Mouse (Mus musculus): ENCODE results near the gene Ubxn2a. TPM values are rescaled to one million over a fixed set of nuclear protein-coding genes. Genes with fewer than 3 reads are reported as not detected.

Ubxn2a gene
- polyA plus RNA-seq, 1 experiment from 2014 or later = 17.3 TPM

DNA sequence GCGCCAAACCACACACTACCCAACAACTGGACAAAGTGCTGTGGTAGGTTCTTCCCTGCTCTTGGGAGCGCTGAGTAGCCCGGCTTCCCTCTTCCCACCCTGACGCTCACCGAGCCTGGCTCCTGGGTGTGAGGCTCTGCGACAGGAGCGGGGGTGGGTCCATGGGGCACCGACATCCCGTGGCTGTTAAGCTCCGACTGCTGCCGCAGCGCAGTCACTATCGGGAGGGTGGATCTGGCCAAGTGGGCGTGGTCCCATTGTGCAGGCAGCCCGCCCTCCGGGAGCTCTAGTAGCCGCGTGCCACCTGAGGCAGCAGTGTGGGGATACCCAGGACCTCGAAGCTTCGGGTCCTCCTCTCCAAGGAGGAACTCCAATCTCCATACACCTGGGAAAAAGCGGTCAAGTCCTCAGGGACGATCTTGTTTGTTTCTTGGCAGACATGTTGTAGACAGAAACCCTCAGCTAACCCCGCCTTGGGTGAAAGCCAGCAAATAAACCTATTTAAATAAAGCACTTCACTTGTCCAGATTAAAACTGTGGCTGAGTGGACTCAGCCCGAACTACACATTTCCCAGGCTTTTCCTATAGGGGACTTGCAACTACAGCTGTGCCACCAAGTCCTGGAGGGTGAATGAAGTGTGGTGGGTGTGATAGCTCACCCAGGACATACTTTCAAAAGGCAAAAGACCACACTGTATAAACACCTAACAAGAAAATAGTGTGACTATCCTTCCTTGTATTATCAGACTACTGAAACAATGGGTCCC, 33.2 kb downstream of the Ubxn2a start, which contains the start of gene Mfsd2b:
Gene Mfsd2b (minus strand): TSS at position 199 of the 767 bp plus-strand sequence.
- H3K9me3 ChIP-seq = no peaks in the 10 kb centered on the region
- peak within 1 kb of the TSS; percentile 74 for H3K27ac ChIP-seq

DNA sequence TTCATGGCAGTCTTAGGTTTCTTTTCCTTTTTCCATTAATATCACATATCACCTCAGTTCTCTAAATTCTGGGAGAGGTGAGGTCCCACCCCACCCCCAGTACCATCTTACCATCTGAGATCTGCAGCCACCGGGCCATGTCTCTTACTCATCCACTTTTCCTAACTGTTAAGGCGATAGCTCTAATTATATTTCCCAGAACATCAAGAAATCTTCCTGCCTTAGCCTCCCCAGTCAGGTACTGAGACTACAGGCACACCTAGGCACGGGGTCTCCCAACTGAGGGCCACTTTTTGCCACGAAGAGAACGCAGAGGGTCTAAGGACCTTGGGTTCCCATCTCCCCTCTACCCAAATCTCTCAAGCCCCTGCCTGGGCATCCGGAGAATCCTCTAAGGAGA, 34.0 kb downstream of the Ubxn2a start:
- H3K27ac ChIP-seq = peak overlapping the region; percentile 74
- H3K27me3 ChIP-seq (ENCODE audit: insufficient read depth, poor library complexity, severe bottlenecking) = peaks cover 13% of the 10 kb centered on the region
- 74% methylated on average over 6 of the region's 6 CpGs for WGBS
- H3K4me1 ChIP-seq (replicated peaks) = peaks cover 13% of the 10 kb centered on the region; the same call in 1 of the 2 replicates
- H3K4me3 ChIP-seq = peak overlapping the region; percentile 54
- no peaks in the 10 kb centered on the region for H3K9me3 ChIP-seq
- no peak for DNase-seq (ENCODE audit: low spot score)
- H3K36me3 ChIP-seq = peaks cover 4% of the 10 kb centered on the region

More for the DNA sequence above, 33.2 kb downstream of the Ubxn2a start, which contains the start of gene Mfsd2b:
- 7% methylated on average over 24 of the region's 24 CpGs for WGBS
- peak; percentile 63 for DNase-seq (ENCODE audit: low spot score)
- Histone ChIP-seq H3K4me1 (replicated peaks) (peaks cover 13% of the 10 kb centered on the region; the same call in 1 of the 2 replicates), H3K27me3 (ENCODE audit: insufficient read depth, poor library complexity, severe bottlenecking) (peaks cover 13% of the 10 kb centered on the region), H3K4me3 (peak within 1 kb of the TSS; percentile 54), H3K36me3 (peaks cover 12% of the 10 kb centered on the region)

DNA sequence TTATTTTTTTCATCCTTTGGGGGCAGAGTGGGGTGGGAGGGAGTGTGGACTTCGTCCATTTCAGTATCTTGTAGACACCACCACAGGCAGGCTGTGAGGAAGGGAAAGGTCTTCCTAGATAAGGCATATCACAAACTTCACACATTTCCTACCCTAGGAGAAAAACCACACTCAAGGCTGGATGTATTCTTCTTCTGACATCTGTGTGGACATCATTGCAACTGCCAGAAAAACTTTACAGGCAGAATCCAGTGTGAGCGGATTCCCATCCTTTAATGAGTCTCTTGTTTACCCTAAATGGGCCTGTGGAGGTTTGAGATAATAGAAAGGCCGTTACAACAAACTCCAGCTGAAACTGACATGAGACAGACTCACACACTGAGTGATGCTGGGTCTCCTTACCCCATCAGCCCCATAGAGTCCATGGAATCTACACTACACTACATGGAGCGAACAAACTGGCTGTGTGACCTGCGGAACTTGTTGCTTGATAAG, 34.5 kb downstream of the Ubxn2a start:
- no peaks in the 10 kb centered on the region for H3K36me3 ChIP-seq
- H3K27me3 ChIP-seq (ENCODE audit: insufficient read depth, poor library complexity, severe bottlenecking) = peaks cover 13% of the 10 kb centered on the region
- DNase-seq (ENCODE audit: low spot score) = no peak
- peaks cover 15% of the 10 kb centered on the region for H3K4me1 ChIP-seq (replicated peaks)
- WGBS = 83% methylated on average over 5 of the region's 5 CpGs
- no peaks in the 10 kb centered on the region for H3K9me3 ChIP-seq
- peak overlapping the region; percentile 74; the same call in 1 of the 2 replicates for H3K27ac ChIP-seq
- H3K4me3 ChIP-seq = no peak overlapping the region

DNA sequence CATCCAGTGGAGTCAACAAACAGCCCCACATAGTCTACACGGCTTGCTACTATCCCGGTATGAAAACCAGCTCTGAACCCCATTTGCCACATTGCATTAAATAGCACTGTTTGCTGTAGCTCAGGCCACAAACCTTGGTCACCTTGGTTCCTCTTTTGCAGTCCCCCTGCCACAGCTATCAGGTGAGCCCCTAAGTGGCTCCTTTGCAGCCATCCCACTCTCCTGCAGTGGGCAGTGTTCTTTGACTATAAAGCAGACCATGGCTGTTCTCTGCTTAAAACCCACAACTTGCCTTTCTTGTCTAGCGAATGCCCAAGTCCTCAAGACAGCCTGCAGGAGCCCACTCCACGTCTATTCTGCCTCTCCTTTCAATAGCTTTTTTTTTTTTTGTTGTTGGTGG, 35.2 kb downstream of the Ubxn2a start:
- WGBS = 55% methylated on average over 4 of the region's 4 CpGs
- Histone ChIP-seq H3K36me3 (no peaks in the 10 kb centered on the region), H3K4me1 (replicated peaks) (peaks cover 23% of the 10 kb centered on the region), H3K27ac (no peak overlapping the region), H3K9me3 (no peaks in the 10 kb centered on the region), H3K4me3 (no peak overlapping the region), H3K27me3 (ENCODE audit: insufficient read depth, poor library complexity, severe bottlenecking) (peaks cover 13% of the 10 kb centered on the region)
- DNase-seq (ENCODE audit: low spot score) = no peak

DNA sequence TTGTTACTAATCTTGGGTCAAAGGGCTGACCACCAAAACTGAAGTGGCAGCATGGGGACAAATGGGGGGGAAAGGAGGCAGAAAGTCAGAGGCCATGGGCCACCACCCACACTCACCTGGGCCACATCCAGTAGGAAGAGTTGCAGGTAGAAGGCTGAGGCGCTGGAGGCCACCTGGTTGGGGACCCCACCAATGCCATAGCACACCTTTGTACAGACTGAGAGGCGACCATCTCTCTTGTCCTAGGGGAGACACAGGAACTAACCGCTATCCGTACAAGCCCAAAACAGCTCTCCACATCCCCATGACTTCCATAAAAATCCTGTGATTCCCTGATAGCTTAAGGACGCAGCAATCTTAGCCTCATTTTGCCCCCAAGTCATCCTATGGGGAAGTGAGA, 36.2 kb downstream of the Ubxn2a start:
- H3K4me3 ChIP-seq = no peak overlapping the region
- DNase-seq (ENCODE audit: low spot score) = no peak
- H3K4me1 ChIP-seq (replicated peaks) = peaks cover 23% of the 10 kb centered on the region
- H3K27me3 ChIP-seq (ENCODE audit: insufficient read depth, poor library complexity, severe bottlenecking) = peaks cover 13% of the 10 kb centered on the region
- no peak overlapping the region for H3K27ac ChIP-seq
- H3K36me3 ChIP-seq = no peaks in the 10 kb centered on the region
- WGBS = 89% methylated on average over 5 of the region's 5 CpGs
- no peaks in the 10 kb centered on the region for H3K9me3 ChIP-seq

DNA sequence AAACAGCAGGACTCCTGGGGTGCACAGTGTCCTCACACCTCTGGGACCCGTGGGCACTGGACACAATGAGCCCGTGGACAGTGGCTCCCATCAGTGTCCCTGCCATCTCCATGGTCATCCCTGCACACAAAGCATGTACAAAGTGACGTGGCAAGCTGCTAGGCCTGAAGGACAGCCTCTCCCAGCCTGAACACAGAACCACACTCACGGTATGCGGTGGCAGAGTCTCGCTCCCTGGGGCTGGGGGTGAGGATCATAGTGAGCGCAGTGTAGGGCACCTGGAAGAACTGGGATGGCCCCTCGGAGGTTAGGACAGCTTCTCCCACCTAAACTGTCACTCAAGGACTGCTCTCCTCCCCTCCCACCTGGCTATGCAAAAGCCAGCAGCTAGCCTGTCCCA, 38.6 kb downstream of the Ubxn2a start:
- DNase-seq (ENCODE audit: low spot score) = no peak
- Histone ChIP-seq H3K27me3 (ENCODE audit: insufficient read depth, poor library complexity, severe bottlenecking) (peaks cover 10% of the 10 kb centered on the region), H3K4me1 (replicated peaks) (peaks cover 21% of the 10 kb centered on the region), H3K36me3 (no peaks in the 10 kb centered on the region), H3K27ac (no peak overlapping the region; the same call in 1 of the 2 replicates), H3K9me3 (no peaks in the 10 kb centered on the region), H3K4me3 (no peak overlapping the region)
- WGBS = 77% methylated on average over 8 of the region's 8 CpGs

DNA sequence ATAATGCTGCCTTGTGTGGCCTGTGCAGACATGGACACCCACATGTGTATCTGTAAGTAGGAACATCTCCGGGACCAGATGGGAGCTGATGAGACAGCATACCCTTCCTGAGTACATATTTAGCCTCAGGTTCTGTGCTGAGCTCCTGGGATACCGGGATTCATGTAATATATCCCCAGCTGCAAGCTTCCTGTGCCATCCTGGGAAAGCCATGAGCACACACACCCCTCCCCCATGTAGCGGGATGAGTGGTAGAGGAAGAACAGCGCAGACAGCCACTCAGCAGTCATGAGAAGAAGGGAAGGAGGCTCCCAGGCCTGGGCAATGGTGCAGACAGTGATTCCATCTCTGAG, 43.2 kb downstream of the Ubxn2a start:
- peaks cover 26% of the 10 kb centered on the region for H3K4me1 ChIP-seq (replicated peaks)
- H3K27me3 ChIP-seq (ENCODE audit: insufficient read depth, poor library complexity, severe bottlenecking) = no peaks in the 10 kb centered on the region
- DNase-seq (ENCODE audit: low spot score) = no peak
- H3K9me3 ChIP-seq = peaks cover 3% of the 10 kb centered on the region; the same call in 1 of the 2 replicates
- H3K27ac ChIP-seq = 0 out of 2 replicates have a peak overlapping the region, but pooled peaks have one; percentile 13
- H3K36me3 ChIP-seq = peaks cover 4% of the 10 kb centered on the region; the same call in 1 of the 2 replicates
- H3K4me3 ChIP-seq = no peak overlapping the region
- WGBS = 84% methylated on average over 4 of the region's 4 CpGs

DNA sequence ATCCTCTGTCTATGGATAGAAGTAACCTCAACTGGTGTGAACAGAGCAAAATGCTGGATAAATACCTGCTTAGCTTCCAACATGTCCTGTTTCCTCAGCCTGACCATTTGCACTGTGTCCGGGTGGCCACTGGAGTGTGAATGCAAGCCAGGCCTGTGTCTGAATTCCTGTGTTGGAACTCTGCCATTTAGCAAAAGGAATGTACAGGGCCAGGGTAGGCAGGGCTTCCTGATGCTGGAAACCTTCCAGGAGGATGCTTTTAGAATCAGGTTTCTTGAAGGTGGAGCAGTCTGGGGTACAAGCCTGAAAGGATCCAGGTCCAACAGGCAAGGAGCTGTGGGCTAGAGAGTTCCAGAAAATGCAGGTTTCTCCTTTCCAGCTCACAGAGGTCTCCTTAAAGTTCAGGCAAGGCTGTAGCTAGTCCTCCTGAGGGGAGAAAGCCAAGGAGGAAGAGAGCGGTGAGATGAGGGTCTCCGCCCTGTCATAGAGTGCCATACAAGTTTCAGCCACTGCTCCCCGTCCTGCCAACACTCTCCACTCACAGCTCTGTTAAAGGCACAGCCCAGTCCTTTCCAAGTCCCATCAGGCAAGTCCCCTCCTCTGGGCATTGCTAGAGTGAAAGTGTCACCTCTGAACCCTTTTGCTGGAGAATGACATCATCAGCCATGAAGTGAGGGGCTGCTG, 43.7 kb downstream of the Ubxn2a start:
- Histone ChIP-seq H3K9me3 (peaks cover 3% of the 10 kb centered on the region; the same call in 1 of the 2 replicates), H3K4me3 (no peak overlapping the region), H3K27ac (0 out of 2 replicates have a peak overlapping the region, but pooled peaks have one; percentile 13), H3K36me3 (peaks cover 4% of the 10 kb centered on the region; the same call in 1 of the 2 replicates), H3K4me1 (replicated peaks) (peaks cover 28% of the 10 kb centered on the region), H3K27me3 (ENCODE audit: insufficient read depth, poor library complexity, severe bottlenecking) (no peaks in the 10 kb centered on the region)
- 86% methylated on average over 4 of the region's 4 CpGs for WGBS
- DNase-seq (ENCODE audit: low spot score) = no peak

DNA sequence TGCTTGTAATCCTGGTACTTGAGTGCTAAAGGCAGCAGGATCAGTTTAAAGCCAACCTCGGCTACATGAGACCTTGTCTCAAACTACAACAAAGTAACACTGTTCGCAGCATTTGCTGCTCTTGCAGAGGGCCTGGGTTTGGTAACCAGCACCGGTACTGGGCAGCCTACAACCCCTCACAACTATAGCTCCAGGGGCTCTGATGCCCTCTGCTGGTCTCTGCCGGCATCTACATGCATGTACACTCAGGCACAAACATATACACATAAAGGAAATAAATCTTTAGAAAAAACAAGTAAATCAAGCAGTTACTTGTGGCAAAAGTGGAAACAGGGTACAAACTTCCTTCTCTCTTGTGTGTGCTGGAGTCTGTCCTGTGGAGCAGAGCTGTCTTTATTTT, 44.8 kb downstream of the Ubxn2a start:
- Histone ChIP-seq H3K36me3 (peaks cover 9% of the 10 kb centered on the region), H3K4me1 (replicated peaks) (peaks cover 23% of the 10 kb centered on the region), H3K9me3 (peaks cover 3% of the 10 kb centered on the region; the same call in 1 of the 2 replicates), H3K27me3 (ENCODE audit: insufficient read depth, poor library complexity, severe bottlenecking) (no peaks in the 10 kb centered on the region), H3K4me3 (no peak overlapping the region), H3K27ac (no peak overlapping the region)
- no peak for DNase-seq (ENCODE audit: low spot score)
- 90% methylated on average over 4 of the region's 4 CpGs for WGBS

DNA sequence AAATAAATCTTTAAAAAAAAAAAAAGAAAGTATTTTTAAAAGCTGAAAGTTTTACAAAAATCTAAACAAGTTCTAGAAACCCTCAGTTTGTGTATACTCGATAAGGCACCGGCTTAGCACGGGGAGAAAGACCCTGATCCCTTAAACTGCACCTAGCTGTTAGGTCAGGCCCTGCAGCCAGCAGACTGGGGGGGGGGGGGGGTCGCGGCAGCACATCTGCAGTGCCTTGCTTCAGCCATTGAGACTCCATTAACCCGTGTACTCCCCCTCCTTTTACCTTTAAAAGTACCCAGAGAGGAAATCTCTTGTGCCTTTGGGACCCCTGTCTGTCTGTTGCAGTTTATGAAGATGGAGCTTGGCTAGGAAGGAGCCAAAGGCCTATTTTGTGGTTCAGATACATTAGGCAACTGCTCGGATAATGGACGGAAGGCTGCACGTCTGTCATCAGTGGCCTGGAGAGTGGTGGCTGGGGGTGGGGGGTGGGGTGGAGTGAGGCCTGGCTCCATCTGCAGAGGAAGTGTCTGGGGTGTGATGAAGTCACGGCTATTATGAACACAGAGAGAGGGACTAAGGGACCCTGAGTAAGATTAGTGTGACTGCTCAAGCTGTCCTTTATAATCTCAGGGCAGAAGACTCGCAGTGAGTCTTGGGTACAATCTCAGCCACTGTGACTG, 48.1 kb downstream of the Ubxn2a start:
- H3K9me3 ChIP-seq = peaks cover 3% of the 10 kb centered on the region; the same call in 1 of the 2 replicates
- no peaks in the 10 kb centered on the region for H3K27me3 ChIP-seq (ENCODE audit: insufficient read depth, poor library complexity, severe bottlenecking)
- 45% methylated on average over 11 of the region's 11 CpGs for WGBS
- peaks cover 18% of the 10 kb centered on the region for H3K4me1 ChIP-seq (replicated peaks)
- no peak overlapping the region for H3K4me3 ChIP-seq
- peak; percentile 50 for DNase-seq (ENCODE audit: low spot score)
- peak overlapping the region; percentile 62 for H3K27ac ChIP-seq
- peaks cover 36% of the 10 kb centered on the region for H3K36me3 ChIP-seq

DNA sequence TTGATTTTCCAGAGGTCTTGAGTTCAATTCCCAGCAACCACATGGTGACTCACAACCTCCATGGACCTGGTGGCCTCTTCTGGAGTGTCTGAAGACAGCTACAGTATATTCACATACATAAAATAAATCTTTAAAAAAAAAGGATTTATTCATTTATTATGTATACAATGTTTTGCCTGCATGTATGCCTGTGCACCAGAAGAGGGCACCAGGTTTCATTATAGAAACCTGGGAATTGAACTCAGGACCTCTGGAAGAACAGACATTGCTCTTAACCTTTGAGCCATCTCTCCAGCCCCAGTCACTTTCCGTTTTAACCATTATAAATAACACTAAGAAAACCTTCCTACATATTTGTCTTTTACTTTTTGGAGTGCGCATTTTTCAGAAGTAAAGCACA, 50.7 kb downstream of the Ubxn2a start:
- H3K4me1 ChIP-seq (replicated peaks) = peaks cover 10% of the 10 kb centered on the region
- DNase-seq (ENCODE audit: low spot score) = no peak
- H3K27ac ChIP-seq = no peak overlapping the region
- peaks cover 57% of the 10 kb centered on the region for H3K36me3 ChIP-seq
- WGBS = 95% methylated on average over 2 of the region's 2 CpGs
- H3K27me3 ChIP-seq (ENCODE audit: insufficient read depth, poor library complexity, severe bottlenecking) = no peaks in the 10 kb centered on the region
- H3K4me3 ChIP-seq = no peak overlapping the region
- no peaks in the 10 kb centered on the region for H3K9me3 ChIP-seq

DNA sequence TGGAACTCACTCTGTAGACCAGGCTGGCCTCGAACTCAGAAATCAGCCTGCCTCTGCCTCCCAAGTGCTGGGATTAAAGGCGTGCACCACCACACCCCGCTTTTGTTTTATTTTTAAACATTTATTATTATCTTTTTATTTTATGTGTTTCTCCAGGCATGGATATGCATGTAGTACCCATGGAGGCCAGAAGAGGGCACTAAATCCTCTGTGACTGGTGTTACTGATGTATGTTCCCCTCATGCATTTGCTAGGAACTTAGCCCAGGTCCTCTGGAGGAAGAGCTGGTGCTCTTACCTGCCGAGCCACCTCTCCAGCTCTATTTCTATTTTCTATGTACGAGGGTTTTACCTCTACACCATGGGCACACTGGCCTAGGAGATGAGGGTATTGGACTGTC, 51.3 kb downstream of the Ubxn2a start:
- no peak for DNase-seq (ENCODE audit: low spot score)
- no peak overlapping the region for H3K27ac ChIP-seq
- peaks cover 63% of the 10 kb centered on the region for H3K36me3 ChIP-seq
- no peaks in the 10 kb centered on the region for H3K9me3 ChIP-seq
- no peaks in the 10 kb centered on the region for H3K27me3 ChIP-seq (ENCODE audit: insufficient read depth, poor library complexity, severe bottlenecking)
- WGBS = 96% methylated on average over 5 of the region's 5 CpGs
- no peak overlapping the region for H3K4me3 ChIP-seq
- peaks cover 10% of the 10 kb centered on the region for H3K4me1 ChIP-seq (replicated peaks)

Data from hindbrain, embryonic 10.5 days (tissue).